9 mouse cellular contexts compared by ENCODE assay signal in the genomic region with DNA sequence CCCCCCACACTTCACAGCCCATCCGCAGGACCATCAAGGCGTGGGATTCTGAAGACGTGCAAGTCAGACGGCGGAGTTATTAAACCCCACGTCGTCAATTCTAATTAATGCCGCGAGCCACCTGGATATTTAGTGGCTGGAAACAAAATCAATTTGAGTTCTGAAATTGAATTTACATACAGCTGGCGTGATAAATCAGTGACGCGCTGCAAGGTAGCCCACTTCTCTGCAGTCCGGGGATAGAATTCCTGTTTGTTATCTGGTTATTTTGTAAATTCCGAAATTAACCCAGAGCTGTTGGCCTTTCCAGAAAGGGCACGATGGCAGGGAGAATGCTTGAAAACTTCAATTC.
A peak's percentile ranks its signal among the peaks of the same experiment; 100 is the strongest.
DNase-seq lines count a peak whose midpoint lies in the region; ATAC-seq and TF ChIP-seq lines count a peak whose summit lies in the region.
"Had no signal": no experiment of that assay in that cellular context is flagged by ENCODE, and none has a peak within 500 bp of the region (broad histone marks: within the 10 kb centered on the region; RNA-seq: fewer than 3 reads in every experiment).

No protein-coding gene starts in this region.

- intact Hi-C loops in gastrocnemius, adult 2 months (cut with DNase I): no loop called here

- no peaks in the 10 kb centered on the region for H3K4me1 ChIP-seq in liver, embryonic 11.5 days (replicated peaks; ENCODE audit: control insufficient read depth, insufficient read depth, low read length)
- H3K4me1 ChIP-seq in forebrain, embryonic 12.5 days: peaks cover 38% of the 10 kb centered on the region
- no peaks in the 10 kb centered on the region for H3K4me1 ChIP-seq in intestine, embryonic 15.5 days (replicated peaks)
- H3K4me1 ChIP-seq in neural tube, embryonic 13.5 days (replicated peaks): peaks cover 44% of the 10 kb centered on the region

- H3K4me3 ChIP-seq in liver, embryonic 11.5 days (ENCODE audit: low read depth, low read length): peak overlapping the region; percentile 20; the same call in 1 of the 2 replicates
- peak overlapping the region; percentile 33 for H3K4me3 ChIP-seq in forebrain, embryonic 12.5 days (replicated peaks)
- H3K4me3 ChIP-seq in intestine, embryonic 15.5 days (replicated peaks): no peak overlapping the region; the same call in 1 of the 2 replicates
- H3K4me3 ChIP-seq in neural tube, embryonic 13.5 days: peak overlapping the region; percentile 29
- no peak overlapping the region for H3K4me3 ChIP-seq in gastrocnemius, adult 2 months

- H3K27ac ChIP-seq in liver, embryonic 11.5 days (ENCODE audit: low read depth, low read length): no peak overlapping the region
- H3K27ac ChIP-seq in forebrain, embryonic 12.5 days: peak overlapping the region; percentile 92
- H3K27ac ChIP-seq in intestine, embryonic 15.5 days: no peak overlapping the region
- peak overlapping the region; percentile 91 for H3K27ac ChIP-seq in neural tube, embryonic 13.5 days (replicated peaks)
- H3K27ac ChIP-seq in gastrocnemius, adult 2 months: no peak overlapping the region

- WGBS in liver, embryonic 11.5 days: 20% methylated on average over 15 of the region's 15 CpGs
- WGBS in forebrain, embryonic 12.5 days: 4% methylated on average over 15 of the region's 15 CpGs
- WGBS in intestine, embryonic 15.5 days: 14% methylated on average over 15 of the region's 15 CpGs
- 6% methylated on average over 15 of the region's 15 CpGs for whole genome bisulfite sequencing in neural tube, embryonic 13.5 days

- no peaks in the 10 kb centered on the region; the same call in none of the 2 replicates for H3K27me3 ChIP-seq in liver, embryonic 11.5 days (replicated peaks; ENCODE audit: control insufficient read depth, insufficient read depth, low read length)
- no peaks in the 10 kb centered on the region for H3K27me3 ChIP-seq in forebrain, embryonic 12.5 days
- H3K27me3 ChIP-seq in intestine, embryonic 15.5 days (replicated peaks): no peaks in the 10 kb centered on the region
- H3K27me3 ChIP-seq in neural tube, embryonic 13.5 days: no peaks in the 10 kb centered on the region

- no peaks in the 10 kb centered on the region for H3K36me3 ChIP-seq in liver, embryonic 11.5 days (ENCODE audit: control insufficient read depth, insufficient read depth, low read length)
- H3K36me3 ChIP-seq in forebrain, embryonic 12.5 days (replicated peaks): no peaks in the 10 kb centered on the region
- H3K36me3 ChIP-seq in intestine, embryonic 15.5 days: no peaks in the 10 kb centered on the region
- no peaks in the 10 kb centered on the region for H3K36me3 ChIP-seq in neural tube, embryonic 13.5 days

- ATAC-seq in liver, embryonic 11.5 days (replicated peaks; ENCODE audit: low FRiP score): no peak
- ATAC-seq in forebrain, embryonic 12.5 days (ENCODE audit: low FRiP score): peak; percentile 17
- ATAC-seq in intestine, embryonic 15.5 days: no peak
- ATAC-seq in neural tube, embryonic 13.5 days (ENCODE audit: low read depth): peak; percentile 13

- no peak overlapping the region for H3K9ac ChIP-seq in liver, embryonic 11.5 days (ENCODE audit: low read depth, low read length)
- H3K9ac ChIP-seq in forebrain, embryonic 12.5 days: peak overlapping the region; percentile 13; the same call in 1 of the 2 replicates
- H3K9ac ChIP-seq in intestine, embryonic 15.5 days: no peak overlapping the region
- peak overlapping the region; percentile 66 for H3K9ac ChIP-seq in neural tube, embryonic 13.5 days

- DNase-seq in liver, embryonic 11.5 days (ENCODE audit: low spot score): no peak
- DNase-seq in liver: no peak
- no peak for DNase-seq in adrenal gland, adult 18-20 months (ENCODE audit: low spot score in 2 of 2)
- no peak for DNase-seq in gastrocnemius, adult 2 months
- no peak for DNase-seq in cerebellum, postnatal 14 days
- DNase-seq: lung, postnatal 36 days had no signal

- no peaks in the 10 kb centered on the region for H3K9me3 ChIP-seq in liver, embryonic 11.5 days (ENCODE audit: control insufficient read depth, low read length)
- H3K9me3 ChIP-seq in forebrain, embryonic 12.5 days: no peaks in the 10 kb centered on the region
- no peaks in the 10 kb centered on the region for H3K9me3 ChIP-seq in intestine, embryonic 15.5 days
- H3K9me3 ChIP-seq in neural tube, embryonic 13.5 days: no peaks in the 10 kb centered on the region

- TF ChIP-seq CTCF in gastrocnemius, adult 2 months (IDR thresholded peaks at IDR 0.05): no peak

- peak overlapping the region; percentile 58 for H3K4me2 ChIP-seq in liver, embryonic 11.5 days
- H3K4me2 ChIP-seq in forebrain, embryonic 12.5 days: peak overlapping the region; percentile 61
- peak overlapping the region; percentile 57 for H3K4me2 ChIP-seq in intestine, embryonic 15.5 days (replicated peaks)
- H3K4me2 ChIP-seq in neural tube, embryonic 13.5 days: peak overlapping the region; percentile 62

Comparison
In these comparisons a context has a peak if more than half of its experiments do, and no peak if none do; other contexts are left out.
1. ATAC-seq: peak in forebrain, embryonic 12.5 days (single experiment) and neural tube, embryonic 13.5 days (single experiment); none in liver, embryonic 11.5 days (single experiment) and intestine, embryonic 15.5 days (single experiment).
2. H3K27ac ChIP-seq: peak in forebrain, embryonic 12.5 days (single experiment) and neural tube, embryonic 13.5 days (single experiment); none in liver, embryonic 11.5 days (single experiment), intestine, embryonic 15.5 days (single experiment) and gastrocnemius, adult 2 months (single experiment).
3. H3K4me3 ChIP-seq: peak in liver, embryonic 11.5 days (single experiment), forebrain, embryonic 12.5 days (single experiment) and neural tube, embryonic 13.5 days (single experiment); none in intestine, embryonic 15.5 days (single experiment) and gastrocnemius, adult 2 months (single experiment).
4. H3K9ac ChIP-seq: peak in forebrain, embryonic 12.5 days (single experiment) and neural tube, embryonic 13.5 days (single experiment); none in liver, embryonic 11.5 days (single experiment) and intestine, embryonic 15.5 days (single experiment).
5. Peak in every context shown above with its lines, with median percentiles within 50 percentile points of each other: H3K4me2 ChIP-seq.